Mouse (Mus musculus) embryo, embryonic 11 days (tissue): ENCODE measurements around the gene Dcaf6.

Experiments used
- DNase-seq: peaks from one replicate; pipeline ENCODE4 v3.0.0-alpha.2; 2015

Dcaf6 gene

GRCm38 (mm10) chr1:165320141-165320934 lies 139.9 kb downstream of the Dcaf6 start:
- peak; percentile 83 for DNase-seq

- DNase-seq: peak; percentile 12
These were observed 143.9 kb downstream of the Dcaf6 start for GRCm38 (mm10) chr1:165316361-165316760.

- DNase-seq: no peak
These were observed 152.1 kb downstream of the Dcaf6 start for GRCm38 (mm10) chr1:165308180-165308579.

GRCm38 (mm10) chr1:165304341-165304740 lies 155.9 kb downstream of the Dcaf6 start:
- DNase-seq: no peak

GRCm38 (mm10) chr1:165303209-165303608 lies 157.1 kb downstream of the Dcaf6 start:
- DNase-seq: no peak

GRCm38 (mm10) chr1:165302455-165303208 lies 157.6 kb downstream of the Dcaf6 start:
- DNase-seq: no peak

- no peak for DNase-seq
These were observed 158.7 kb downstream of the Dcaf6 start for GRCm38 (mm10) chr1:165301567-165301966.

GRCm38 (mm10) chr1:165301108-165301507 lies 159.2 kb downstream of the Dcaf6 start:
- DNase-seq: no peak

GRCm38 (mm10) chr1:165295489-165295888 lies 164.8 kb downstream of the Dcaf6 start, which contains the start of gene Gpr161:
Gene Gpr161 (plus strand): TSS chr1:165295789.
- no peak for DNase-seq

- DNase-seq: no peak
These were observed 168.7 kb downstream of the Dcaf6 start for GRCm38 (mm10) chr1:165291606-165292005.

- no peak for DNase-seq
These were observed 170.4 kb downstream of the Dcaf6 start for GRCm38 (mm10) chr1:165289831-165290230.

- DNase-seq: no peak
These were observed 172.1 kb downstream of the Dcaf6 start for GRCm38 (mm10) chr1:165288165-165288564.

GRCm38 (mm10) chr1:165284096-165284495 lies 176.2 kb downstream of the Dcaf6 start:
- no peak for DNase-seq

GRCm38 (mm10) chr1:165282967-165283345 lies 177.3 kb downstream of the Dcaf6 start:
- DNase-seq: no peak

- no peak for DNase-seq
These were observed 177.9 kb downstream of the Dcaf6 start for GRCm38 (mm10) chr1:165282222-165282966.

GRCm38 (mm10) chr1:165281351-165282221 lies 178.7 kb downstream of the Dcaf6 start:
- DNase-seq: peak; percentile 87

- no peak for DNase-seq
These were observed 179.5 kb downstream of the Dcaf6 start for GRCm38 (mm10) chr1:165280741-165281140.
